Mouse (Mus musculus) embryonic fibroblast, embryonic 13.5 days (primary cell): Measurements from ENCODE around the gene Foxs1. TPM values are rescaled to one million over a fixed set of nuclear protein-coding genes. Genes with fewer than 3 reads are reported as not detected.

ENCODE experiments used
- H3K27ac ChIP-seq: 2 replicates; pipeline ENCODE4 v1.5.1; 2012; ENCODE audit warnings: low read length, control low read depth, inconsistent platforms; ENCODE audit not compliant: insufficient read depth
- H3K4me1 ChIP-seq: 2 replicates; pipeline ENCODE4 v1.6.1; 2011; ENCODE audit warnings: low read length; ENCODE audit not compliant: control insufficient read depth, insufficient read depth
- H3K4me3 ChIP-seq: 2 replicates; pipeline ENCODE4 v1.5.1; 2011; ENCODE audit warnings: mild to moderate bottlenecking, control low read depth, low read length; ENCODE audit not compliant: insufficient read depth
- CTCF ChIP-seq: IDR thresholded peaks from 2 replicates; pipeline ENCODE4 v1.5.1; 2011; ENCODE audit warnings: mild to moderate bottlenecking, control low read depth, low read length, moderate library complexity, borderline replicate concordance; ENCODE audit not compliant: insufficient read depth
- POLR2A ChIP-seq: IDR thresholded peaks from 2 replicates; pipeline ENCODE4 v1.6.1; 2011; ENCODE audit warnings: low read depth, mild to moderate bottlenecking, control low read depth, low read length, moderate library complexity
- polyA plus RNA-seq: library from polyadenylated mRNA; stranded (reverse); fragments of >200 nt; gene quantifications from 2 replicates; pipeline ENCODE4 v1.2.4, GENCODE M21; 2011; ENCODE audit warnings: low read depth; ENCODE audit not compliant: missing spikeins, insufficient read length

Gene Foxs1
- polyA plus RNA-seq, result 12.2 and 30.1 TPM in 2 replicates

GRCm38 (mm10) chr2:152933048-152933447 is at the start of gene Foxs1:
TSS of gene Foxs1 (minus strand) at chr2:152933208.
- TF ChIP-seq CTCF (no peak), POLR2A (peak; percentile 93)
- Histone ChIP-seq H3K27ac (peak within 1 kb of the TSS; percentile 96), H3K4me3 (peak within 1 kb of the TSS; percentile 32), H3K4me1 (peaks cover 11% of the 10 kb centered on the region)

GRCm38 (mm10) chr2:152976991-152977390 is 44.0 kb upstream of the Foxs1 start:
- Histone ChIP-seq H3K4me3 (no peak overlapping the region), H3K27ac (no peak overlapping the region), H3K4me1 (no peaks in the 10 kb centered on the region; the same call in 1 of the 2 replicates)
- no peak for TF ChIP-seq CTCF
- no peak for TF ChIP-seq POLR2A

DNA sequence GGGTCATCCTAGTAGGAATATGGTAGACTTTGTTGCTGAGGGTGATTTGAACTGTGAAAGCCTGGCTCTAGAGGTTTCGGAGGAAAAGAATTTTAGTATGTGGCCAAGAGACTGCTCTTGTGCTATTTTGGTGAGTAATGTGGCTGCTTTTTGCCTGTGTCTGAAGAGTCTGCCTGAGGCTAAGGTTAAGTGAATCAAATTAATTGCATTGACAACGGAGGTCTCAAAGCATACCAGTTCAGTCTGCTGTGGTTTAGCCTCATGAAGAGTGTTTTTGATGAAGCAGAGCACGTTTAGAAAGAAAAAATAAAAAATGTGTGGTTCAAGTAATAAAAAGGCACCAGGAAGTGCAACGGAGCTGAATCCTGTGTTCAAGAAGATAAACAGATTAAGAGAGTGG is 32.5 kb upstream of the Foxs1 start:
- TF ChIP-seq POLR2A, result no peak
- no peak for TF ChIP-seq CTCF
- H3K4me1 ChIP-seq, result no peaks in the 10 kb centered on the region
- no peak overlapping the region for H3K4me3 ChIP-seq
- H3K27ac ChIP-seq, result no peak overlapping the region

GRCm38 (mm10) chr2:152962091-152962793 is 29.2 kb upstream of the Foxs1 start, which contains the start of gene Ttll9:
TSS of gene Ttll9 (plus strand) at chr2:152962485.
- no peak for TF ChIP-seq CTCF
- Histone ChIP-seq H3K4me3 (peak within 1 kb of the TSS; percentile 59), H3K4me1 (no peaks in the 10 kb centered on the region), H3K27ac (no peak within 1 kb of the TSS)

GRCm38 (mm10) chr2:152958116-152958515 is 25.1 kb upstream of the Foxs1 start:
- TF ChIP-seq POLR2A (no peak), CTCF (no peak)
- H3K4me3 ChIP-seq, result no peak overlapping the region
- no peaks in the 10 kb centered on the region for H3K4me1 ChIP-seq
- H3K27ac ChIP-seq, result no peak overlapping the region

- TF ChIP-seq CTCF (no peak), POLR2A (no peak)
- Histone ChIP-seq H3K4me3 (peak overlapping the region; percentile 53), H3K27ac (no peak overlapping the region), H3K4me1 (no peaks in the 10 kb centered on the region)
These were observed 19.1 kb upstream of the Foxs1 start for GRCm38 (mm10) chr2:152951850-152952720.

- Histone ChIP-seq H3K27ac (no peak within 1 kb of the TSS), H3K4me3 (peak within 1 kb of the TSS; percentile 53), H3K4me1 (no peaks in the 10 kb centered on the region)
- TF ChIP-seq POLR2A (no peak), CTCF (no peak)
These were observed 18.2 kb upstream of the Foxs1 start, which contains the start of gene Dusp15 for GRCm38 (mm10) chr2:152951065-152951849. TSS of gene Dusp15 (minus strand) at chr2:152951698.

- H3K27ac ChIP-seq, result no peak overlapping the region
- no peak for TF ChIP-seq POLR2A
- TF ChIP-seq CTCF, result no peak
These were observed 17.5 kb upstream of the Foxs1 start for GRCm38 (mm10) chr2:152950358-152951064.

More at GRCm38 (mm10) chr2:152950358-152951064, 17.5 kb upstream of the Foxs1 start:
- Histone ChIP-seq H3K4me1 (no peaks in the 10 kb centered on the region), H3K4me3 (peak overlapping the region; percentile 53; the same call in 1 of the 2 replicates)
